Mouse (Mus musculus): Measurements from ENCODE around the gene Clmp. TPM values are rescaled to one million over a fixed set of nuclear protein-coding genes. Genes with fewer than 3 reads are reported as not detected.

The Clmp gene
- polyA plus RNA-seq, 1 experiment from 2014 or later: 26.2 TPM

DNA sequence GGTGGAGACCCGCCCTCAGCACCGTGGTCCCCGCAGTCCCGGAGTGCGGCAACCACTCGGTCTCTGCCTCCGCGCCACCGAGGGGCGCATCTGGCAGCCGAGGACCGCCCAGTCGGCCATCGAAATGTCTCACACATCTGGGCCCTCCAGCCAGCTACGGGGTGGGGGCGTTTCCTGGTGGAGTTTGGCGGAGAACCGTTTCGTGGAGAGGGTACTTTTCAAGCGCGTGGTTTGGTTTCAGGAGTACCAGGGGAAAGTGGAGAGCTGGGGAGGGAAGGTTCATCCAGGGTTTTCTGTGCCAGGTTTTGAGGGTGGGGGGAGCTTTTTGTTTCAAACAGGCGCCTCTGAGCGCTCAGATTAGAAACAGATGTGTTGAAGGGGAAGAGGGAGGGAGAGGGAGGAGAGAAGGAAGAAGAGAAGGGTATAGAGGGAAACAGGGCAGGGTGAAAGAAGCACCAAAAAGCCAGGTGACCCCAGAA lies 698 bp downstream of the Clmp start:
- DNase-seq (ENCODE audit: low spot score, missing footprints): no peak
- H3K9ac ChIP-seq (ENCODE audit: low read length): peak overlapping the region; percentile 76
- peak overlapping the region; percentile 93 for H3K4me2 ChIP-seq
- peaks cover 9% of the 10 kb centered on the region for H3K27me3 ChIP-seq (ENCODE audit: control insufficient read depth, insufficient read depth, low read length)
- ATAC-seq (ENCODE audit: low FRiP score): peak; percentile 62
- no peaks in the 10 kb centered on the region for H3K36me3 ChIP-seq (ENCODE audit: control insufficient read depth, insufficient read depth, low read length)
- peak overlapping the region; percentile 55 for H3K4me3 ChIP-seq (ENCODE audit: low read depth, low read length)
- no peak overlapping the region for H3K27ac ChIP-seq (ENCODE audit: low read depth, low read length)
- under 1% methylated on average over 23 of the region's 23 CpGs for WGBS
- H3K4me1 ChIP-seq (ENCODE audit: control insufficient read depth, insufficient read depth, low read length): no peaks in the 10 kb centered on the region
- no peaks in the 10 kb centered on the region for H3K9me3 ChIP-seq (ENCODE audit: control insufficient read depth, low read length)

DNA sequence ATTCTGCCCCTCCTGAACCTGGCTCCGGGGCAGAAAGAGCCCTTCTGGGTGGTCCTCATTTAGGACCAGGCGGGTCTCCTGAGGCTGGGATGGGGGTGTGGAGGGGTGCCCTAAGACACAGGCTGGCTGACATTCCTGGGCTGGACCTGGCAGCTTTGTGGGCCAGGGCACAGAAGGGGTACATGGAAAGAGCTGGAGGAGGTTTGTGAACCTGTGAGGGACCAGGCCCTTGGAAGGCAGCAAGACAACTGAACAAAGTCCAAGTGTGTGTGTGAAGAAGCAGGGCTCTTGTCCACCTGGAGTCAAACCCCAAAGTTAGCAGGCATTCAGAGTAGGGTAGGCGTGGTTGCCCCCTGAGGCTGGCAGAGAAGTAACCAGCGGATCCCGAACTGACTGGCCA lies 1.3 kb downstream of the Clmp start:
- H3K27ac ChIP-seq (ENCODE audit: low read depth, low read length): no peak overlapping the region
- 45% methylated on average over 5 of the region's 5 CpGs for WGBS
- H3K4me3 ChIP-seq (ENCODE audit: low read depth, low read length): peak overlapping the region; percentile 55
- peaks cover 9% of the 10 kb centered on the region for H3K27me3 ChIP-seq (ENCODE audit: control insufficient read depth, insufficient read depth, low read length)
- peak overlapping the region; percentile 76; the same call in 1 of the 2 replicates for H3K9ac ChIP-seq (ENCODE audit: low read length)
- H3K9me3 ChIP-seq (ENCODE audit: control insufficient read depth, low read length): no peaks in the 10 kb centered on the region
- DNase-seq (ENCODE audit: low spot score, missing footprints) (no peak), ATAC-seq (ENCODE audit: low FRiP score) (0 out of 2 replicates have a peak, but pooled peaks have one; percentile 13)
- peak overlapping the region; percentile 93 for H3K4me2 ChIP-seq
- H3K36me3 ChIP-seq (ENCODE audit: control insufficient read depth, insufficient read depth, low read length): no peaks in the 10 kb centered on the region
- H3K4me1 ChIP-seq (ENCODE audit: control insufficient read depth, insufficient read depth, low read length): no peaks in the 10 kb centered on the region

DNA sequence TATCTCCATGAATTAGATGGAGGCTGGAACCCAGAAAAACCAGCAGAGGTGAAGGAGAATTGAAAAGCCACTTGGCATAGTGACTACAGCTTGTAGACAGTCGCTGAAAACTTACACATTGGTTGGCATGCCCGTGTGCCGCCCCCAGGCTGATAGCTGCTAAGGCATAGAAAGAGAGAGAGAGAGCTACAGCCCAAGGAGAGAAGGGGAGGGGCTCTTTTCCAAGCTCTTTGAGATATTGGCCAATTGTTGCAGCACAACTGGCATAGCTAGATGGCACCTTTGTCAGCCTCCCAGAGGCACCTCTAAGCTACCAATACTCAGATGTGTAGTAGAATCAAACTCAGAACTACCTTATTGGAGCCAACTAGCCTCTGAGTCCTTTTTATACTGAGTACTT lies 1.8 kb downstream of the Clmp start:
- no peak overlapping the region; the same call in 1 of the 2 replicates for H3K9ac ChIP-seq (ENCODE audit: low read length)
- H3K36me3 ChIP-seq (ENCODE audit: control insufficient read depth, insufficient read depth, low read length): no peaks in the 10 kb centered on the region
- peaks cover 9% of the 10 kb centered on the region for H3K27me3 ChIP-seq (ENCODE audit: control insufficient read depth, insufficient read depth, low read length)
- peak overlapping the region; percentile 55; the same call in 1 of the 2 replicates for H3K4me3 ChIP-seq (ENCODE audit: low read depth, low read length)
- no peaks in the 10 kb centered on the region for H3K9me3 ChIP-seq (ENCODE audit: control insufficient read depth, low read length)
- WGBS: 61% methylated on average over 3 of the region's 3 CpGs
- no peak for ATAC-seq (ENCODE audit: low FRiP score)
- DNase-seq (ENCODE audit: low spot score, missing footprints): no peak
- no peak overlapping the region for H3K27ac ChIP-seq (ENCODE audit: low read depth, low read length)
- peak overlapping the region; percentile 93 for H3K4me2 ChIP-seq
- H3K4me1 ChIP-seq (ENCODE audit: control insufficient read depth, insufficient read depth, low read length): no peaks in the 10 kb centered on the region

DNA sequence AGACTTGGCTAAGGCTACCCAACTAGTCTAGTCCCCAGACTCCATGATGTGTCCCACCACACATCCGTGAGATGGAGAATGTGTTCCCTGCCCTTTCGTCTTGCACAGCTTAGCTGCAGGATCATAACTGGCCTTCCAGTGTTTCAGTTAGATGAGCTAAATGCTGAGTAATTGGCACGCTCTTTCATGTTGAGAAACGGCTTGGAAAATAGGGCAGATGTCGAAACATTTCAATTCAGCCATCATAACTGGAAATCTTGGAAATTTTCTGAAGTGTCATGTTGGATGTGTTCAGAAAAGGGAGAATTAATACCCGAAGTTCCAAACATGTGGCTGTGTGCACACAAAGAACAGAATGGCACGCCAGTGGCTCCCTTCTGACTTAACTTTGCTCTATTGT lies 4.7 kb downstream of the Clmp start:
- Histone ChIP-seq H3K4me1 (ENCODE audit: control insufficient read depth, insufficient read depth, low read length) (peaks cover 16% of the 10 kb centered on the region), H3K36me3 (ENCODE audit: control insufficient read depth, insufficient read depth, low read length) (no peaks in the 10 kb centered on the region), H3K9ac (ENCODE audit: low read length) (no peak overlapping the region), H3K9me3 (ENCODE audit: control insufficient read depth, low read length) (no peaks in the 10 kb centered on the region), H3K4me2 (no peak overlapping the region), H3K27me3 (ENCODE audit: control insufficient read depth, insufficient read depth, low read length) (peaks cover 5% of the 10 kb centered on the region), H3K4me3 (ENCODE audit: low read depth, low read length) (no peak overlapping the region), H3K27ac (ENCODE audit: low read depth, low read length) (no peak overlapping the region)
- WGBS: 86% methylated on average over 7 of the region's 7 CpGs
- DNase-seq (ENCODE audit: low spot score, missing footprints) (no peak), ATAC-seq (ENCODE audit: low FRiP score) (no peak)

DNA sequence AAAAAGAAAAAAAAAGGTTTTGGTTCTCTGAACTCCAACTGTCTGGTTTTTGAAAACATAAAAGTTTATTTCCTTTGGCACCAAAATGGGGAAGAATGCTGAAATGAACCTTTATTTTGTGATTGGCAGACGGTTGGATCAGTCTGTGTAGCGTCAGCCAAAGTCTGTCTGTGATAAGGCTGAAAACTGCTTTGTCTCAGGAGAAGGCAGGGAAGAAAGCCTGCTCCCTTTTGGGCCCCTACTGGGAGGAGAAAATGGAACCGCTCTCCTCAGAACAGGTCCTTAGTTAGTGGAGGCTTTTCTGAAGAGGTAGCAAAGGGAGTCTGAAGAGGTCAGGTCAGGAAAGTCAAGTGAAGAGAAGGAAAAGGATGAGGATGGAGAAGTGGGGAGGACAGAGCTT lies 7.3 kb downstream of the Clmp start:
- Histone ChIP-seq H3K36me3 (ENCODE audit: control insufficient read depth, insufficient read depth, low read length) (no peaks in the 10 kb centered on the region), H3K9me3 (ENCODE audit: control insufficient read depth, low read length) (no peaks in the 10 kb centered on the region), H3K4me3 (ENCODE audit: low read depth, low read length) (no peak overlapping the region), H3K27me3 (ENCODE audit: control insufficient read depth, insufficient read depth, low read length) (no peaks in the 10 kb centered on the region), H3K4me1 (ENCODE audit: control insufficient read depth, insufficient read depth, low read length) (peaks cover 16% of the 10 kb centered on the region), H3K27ac (ENCODE audit: low read depth, low read length) (no peak overlapping the region), H3K9ac (ENCODE audit: low read length) (no peak overlapping the region), H3K4me2 (no peak overlapping the region)
- ATAC-seq (ENCODE audit: low FRiP score) (no peak), DNase-seq (ENCODE audit: low spot score, missing footprints) (no peak)
- WGBS: 23% methylated on average over 3 of the region's 3 CpGs

DNA sequence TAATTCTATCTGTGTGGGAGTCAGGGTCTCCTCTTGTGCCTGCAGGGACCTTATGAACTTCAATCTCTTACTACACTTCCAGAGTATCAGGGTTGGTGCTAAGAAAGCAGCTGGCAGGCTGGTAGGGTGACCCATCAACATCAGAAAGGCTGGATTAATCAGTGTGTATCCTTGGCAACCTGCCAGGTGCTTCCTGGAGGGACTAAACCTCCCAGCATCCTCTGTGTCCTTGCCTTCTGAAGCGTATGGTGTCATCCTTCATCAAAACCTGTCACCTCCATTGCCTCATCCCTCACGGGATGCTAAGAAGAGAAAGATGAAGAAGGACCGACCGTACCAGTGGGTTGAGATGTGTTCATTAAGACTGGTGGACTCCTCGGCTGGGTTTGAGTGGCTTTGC lies 8.0 kb downstream of the Clmp start:
- Histone ChIP-seq H3K4me3 (ENCODE audit: low read depth, low read length) (no peak overlapping the region), H3K27ac (ENCODE audit: low read depth, low read length) (no peak overlapping the region), H3K36me3 (ENCODE audit: control insufficient read depth, insufficient read depth, low read length) (no peaks in the 10 kb centered on the region), H3K9me3 (ENCODE audit: control insufficient read depth, low read length) (no peaks in the 10 kb centered on the region), H3K4me2 (no peak overlapping the region), H3K27me3 (ENCODE audit: control insufficient read depth, insufficient read depth, low read length) (no peaks in the 10 kb centered on the region), H3K9ac (ENCODE audit: low read length) (no peak overlapping the region), H3K4me1 (ENCODE audit: control insufficient read depth, insufficient read depth, low read length) (peaks cover 16% of the 10 kb centered on the region)
- WGBS: 64% methylated on average over 5 of the region's 5 CpGs
- DNase-seq (ENCODE audit: low spot score, missing footprints) (no peak), ATAC-seq (ENCODE audit: low FRiP score) (peak; percentile 52)

DNA sequence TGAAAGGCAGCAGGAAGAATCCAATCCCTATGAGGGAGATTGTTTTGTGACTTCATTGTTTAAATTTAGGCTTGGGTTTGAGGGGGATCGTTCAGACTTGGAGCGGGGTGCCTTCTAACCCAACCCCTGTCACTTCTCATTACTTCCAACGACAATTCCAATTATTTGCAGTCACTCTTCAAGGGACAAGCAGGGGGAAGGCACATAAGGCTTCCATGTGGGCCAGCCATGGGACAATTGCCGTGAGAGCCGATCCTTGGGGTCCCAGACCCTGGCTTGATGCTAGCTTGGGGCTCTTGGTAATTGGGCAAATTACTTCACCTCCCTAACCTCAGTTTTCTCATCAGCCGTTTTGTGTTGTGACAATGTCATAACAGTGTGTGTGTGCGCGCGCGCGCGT lies 8.5 kb downstream of the Clmp start:
- DNase-seq (ENCODE audit: low spot score, missing footprints) (no peak), ATAC-seq (ENCODE audit: low FRiP score) (0 out of 2 replicates have a peak, but pooled peaks have one; percentile 16)
- Histone ChIP-seq H3K36me3 (ENCODE audit: control insufficient read depth, insufficient read depth, low read length) (no peaks in the 10 kb centered on the region), H3K9me3 (ENCODE audit: control insufficient read depth, low read length) (no peaks in the 10 kb centered on the region), H3K4me2 (no peak overlapping the region), H3K4me1 (ENCODE audit: control insufficient read depth, insufficient read depth, low read length) (peaks cover 16% of the 10 kb centered on the region), H3K4me3 (ENCODE audit: low read depth, low read length) (no peak overlapping the region), H3K27ac (ENCODE audit: low read depth, low read length) (no peak overlapping the region), H3K27me3 (ENCODE audit: control insufficient read depth, insufficient read depth, low read length) (no peaks in the 10 kb centered on the region), H3K9ac (ENCODE audit: low read length) (no peak overlapping the region)
- WGBS: 78% methylated on average over 12 of the region's 12 CpGs

DNA sequence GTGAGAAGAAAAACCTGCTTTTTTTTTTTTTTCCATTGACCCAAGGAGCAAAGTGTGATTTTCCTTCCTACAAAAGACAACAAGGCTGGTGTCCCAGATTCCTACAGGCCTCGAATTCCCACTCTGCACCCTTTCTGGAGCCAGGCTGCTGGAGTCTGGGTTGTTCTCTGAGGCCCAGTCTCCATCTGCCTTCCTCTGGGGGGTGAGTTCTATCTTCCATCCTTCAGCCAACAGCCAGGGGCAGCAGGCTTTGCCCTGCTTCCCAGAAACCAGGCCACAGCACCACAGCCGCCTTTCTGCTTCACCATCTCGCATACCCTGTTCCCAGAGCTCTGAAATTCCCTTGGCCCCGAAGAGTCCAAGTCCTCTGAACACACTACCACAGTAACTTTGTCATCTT lies 10.3 kb downstream of the Clmp start:
- Histone ChIP-seq H3K27me3 (ENCODE audit: control insufficient read depth, insufficient read depth, low read length) (no peaks in the 10 kb centered on the region), H3K27ac (ENCODE audit: low read depth, low read length) (no peak overlapping the region), H3K9ac (ENCODE audit: low read length) (no peak overlapping the region), H3K4me3 (ENCODE audit: low read depth, low read length) (no peak overlapping the region), H3K36me3 (ENCODE audit: control insufficient read depth, insufficient read depth, low read length) (no peaks in the 10 kb centered on the region), H3K9me3 (ENCODE audit: control insufficient read depth, low read length) (no peaks in the 10 kb centered on the region), H3K4me2 (no peak overlapping the region), H3K4me1 (ENCODE audit: control insufficient read depth, insufficient read depth, low read length) (peaks cover 16% of the 10 kb centered on the region)
- ATAC-seq (ENCODE audit: low FRiP score) (no peak), DNase-seq (ENCODE audit: low spot score, missing footprints) (no peak)
- WGBS: 88% methylated on average over 4 of the region's 4 CpGs

DNA sequence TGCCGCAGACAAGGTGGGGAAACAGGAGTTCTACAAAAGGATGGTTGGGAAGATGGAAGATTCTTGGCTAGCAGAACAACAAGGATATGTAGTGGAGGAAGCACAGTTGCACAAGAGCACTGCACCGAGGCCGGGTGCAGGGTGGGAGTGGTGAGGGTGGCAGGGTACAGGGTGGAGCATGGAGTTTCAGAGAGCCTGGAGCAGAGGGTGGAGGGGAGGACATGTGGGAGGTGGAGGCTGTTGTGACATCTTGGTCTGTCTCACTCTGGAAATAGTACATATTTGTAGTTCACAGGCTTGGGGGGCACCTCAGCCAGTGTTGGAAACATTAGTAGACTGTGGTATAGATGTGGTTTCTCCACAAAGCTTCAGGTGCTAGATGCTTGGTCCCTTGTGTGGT lies 13.4 kb downstream of the Clmp start:
- no peaks in the 10 kb centered on the region for H3K27me3 ChIP-seq (ENCODE audit: control insufficient read depth, insufficient read depth, low read length)
- no peak overlapping the region for H3K4me3 ChIP-seq (ENCODE audit: low read depth, low read length)
- H3K9ac ChIP-seq (ENCODE audit: low read length): no peak overlapping the region
- H3K36me3 ChIP-seq (ENCODE audit: control insufficient read depth, insufficient read depth, low read length): no peaks in the 10 kb centered on the region
- H3K27ac ChIP-seq (ENCODE audit: low read depth, low read length): no peak overlapping the region
- no peaks in the 10 kb centered on the region for H3K9me3 ChIP-seq (ENCODE audit: control insufficient read depth, low read length)
- H3K4me1 ChIP-seq (ENCODE audit: control insufficient read depth, insufficient read depth, low read length): peaks cover 6% of the 10 kb centered on the region
- WGBS: 91% methylated on average over 3 of the region's 3 CpGs
- no peak overlapping the region for H3K4me2 ChIP-seq
- DNase-seq (ENCODE audit: low spot score, missing footprints) (no peak), ATAC-seq (ENCODE audit: low FRiP score) (no peak)
